Mouse (Mus musculus): ENCODE measurements around the gene Vsig8.

Vsig8 gene

DNA sequence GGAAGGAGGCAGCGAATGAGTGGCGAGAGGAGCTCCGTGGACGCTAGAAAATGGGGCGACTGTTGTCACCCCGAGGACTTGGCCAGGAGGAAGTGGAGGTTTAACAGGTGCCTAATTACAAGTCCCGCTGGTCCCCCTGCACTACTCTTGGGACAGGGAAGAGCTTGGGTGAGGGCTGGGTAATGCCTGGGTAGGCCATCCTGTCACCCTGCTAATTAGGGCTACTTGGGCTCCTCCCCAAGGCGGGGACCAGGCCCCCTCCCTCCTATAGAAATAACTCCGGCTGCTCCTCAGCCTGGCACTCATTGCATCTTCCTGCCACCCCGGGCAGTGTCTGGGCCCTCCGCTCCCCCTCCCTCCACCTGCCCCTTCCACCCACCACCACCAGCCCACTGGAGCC, at the start of gene Vsig8:
Vsig8 (plus strand) TSS at position 301 of the 400 bp plus-strand sequence.
- DNase-seq (ENCODE audit: low spot score), result no peak

DNA sequence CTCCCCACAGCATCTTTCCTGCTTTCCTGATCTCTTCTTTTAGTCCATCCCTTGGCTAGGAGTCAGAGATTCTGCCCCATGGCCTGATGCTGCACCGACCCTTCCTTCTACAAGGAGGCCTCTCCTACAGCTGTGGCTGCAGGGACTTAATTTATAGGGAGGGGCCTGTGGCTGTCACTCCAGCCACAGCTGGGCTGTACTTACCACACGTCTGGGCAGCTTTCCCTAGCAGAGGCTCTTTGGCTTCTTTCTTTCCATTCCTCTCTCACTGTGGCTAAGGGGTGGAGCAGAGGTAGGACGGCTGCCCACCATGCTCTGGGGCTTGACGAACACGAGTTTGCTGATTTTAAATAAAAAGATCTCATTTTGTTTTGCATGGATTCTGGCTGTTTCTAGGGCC, 48.7 kb upstream of the Vsig8 start:
- DNase-seq (ENCODE audit: low spot score), result no peak

DNA sequence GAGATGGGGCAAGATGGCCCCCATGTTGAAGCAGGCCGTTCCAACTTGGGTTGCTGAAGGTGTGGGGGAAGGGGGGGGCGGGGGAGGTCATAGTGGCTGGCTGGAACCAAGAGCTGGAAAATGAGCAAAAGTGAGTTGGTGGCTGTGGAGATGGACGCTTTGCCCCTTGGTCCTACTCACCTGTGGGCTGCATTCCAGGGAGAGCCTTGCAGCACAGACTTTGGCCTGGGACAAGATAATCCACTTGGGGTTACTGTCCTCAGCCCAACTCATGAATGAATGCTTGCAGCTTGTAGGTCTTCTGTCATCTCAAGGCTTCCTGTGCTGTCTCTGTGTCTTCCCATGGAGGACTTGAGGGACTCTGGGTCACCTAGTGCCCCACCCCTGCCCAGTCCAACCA, 48.0 kb upstream of the Vsig8 start:
- DNase-seq (ENCODE audit: low spot score), result no peak

DNA sequence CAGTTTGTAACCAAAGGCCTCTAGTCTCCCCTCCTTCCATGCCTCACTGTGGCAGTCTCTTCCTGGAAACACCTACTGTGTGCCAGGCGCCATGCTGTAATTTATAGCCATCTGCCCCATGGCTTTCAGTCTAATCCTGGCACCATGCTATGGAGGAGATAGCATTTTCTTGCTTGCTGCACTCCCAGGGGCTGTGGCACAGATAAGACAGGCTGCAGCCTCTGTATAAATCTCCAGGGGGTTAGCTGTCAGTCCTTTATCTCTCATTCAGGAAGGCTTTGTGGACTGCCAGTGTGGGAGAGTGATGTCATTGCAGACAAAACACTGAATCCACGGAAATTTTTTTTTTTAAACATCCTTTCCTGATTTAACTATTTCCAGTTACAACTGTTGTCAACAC, 47.6 kb upstream of the Vsig8 start:
- DNase-seq (ENCODE audit: low spot score), result no peak

DNA sequence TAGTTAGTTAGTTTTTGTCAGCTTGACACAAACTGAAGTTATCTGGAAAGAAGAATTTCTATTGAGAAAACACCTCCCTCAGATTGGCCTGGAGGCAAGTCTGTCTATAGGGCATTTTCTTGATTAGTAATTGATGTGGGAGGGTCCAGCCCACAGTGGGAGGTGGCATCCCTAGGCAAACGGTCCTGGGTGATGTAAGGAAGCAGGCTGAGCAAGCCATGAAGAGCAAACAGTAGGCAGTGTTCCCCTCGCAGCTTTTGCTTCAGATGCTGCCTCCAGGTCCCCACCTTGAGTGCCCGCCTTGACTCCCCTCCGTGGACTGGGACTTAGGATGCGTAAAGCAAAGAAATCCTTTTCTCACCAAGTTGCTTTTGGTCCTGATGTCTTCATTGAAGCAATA, 46.5 kb upstream of the Vsig8 start:
- no peak for DNase-seq (ENCODE audit: low spot score)

DNA sequence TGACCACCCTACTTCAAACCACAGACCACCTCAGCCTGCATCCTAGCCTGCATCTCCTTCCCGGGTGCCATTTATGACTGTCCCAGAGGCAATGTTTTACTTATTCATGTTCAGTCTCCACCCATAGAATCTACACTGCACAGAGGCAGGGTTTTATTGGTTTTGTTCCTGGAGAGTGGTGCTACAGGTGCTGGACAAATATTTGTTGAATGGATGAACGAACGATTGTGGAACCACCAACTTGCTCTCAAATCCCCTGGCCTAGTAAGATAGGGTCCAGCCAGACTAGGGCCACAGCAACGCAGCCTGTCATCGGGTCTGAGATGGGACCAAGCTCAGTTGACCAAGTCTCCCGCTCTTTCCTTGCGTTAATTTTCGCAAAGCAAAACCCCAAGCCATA, 45.8 kb upstream of the Vsig8 start:
- DNase-seq (ENCODE audit: low spot score), result no peak

DNA sequence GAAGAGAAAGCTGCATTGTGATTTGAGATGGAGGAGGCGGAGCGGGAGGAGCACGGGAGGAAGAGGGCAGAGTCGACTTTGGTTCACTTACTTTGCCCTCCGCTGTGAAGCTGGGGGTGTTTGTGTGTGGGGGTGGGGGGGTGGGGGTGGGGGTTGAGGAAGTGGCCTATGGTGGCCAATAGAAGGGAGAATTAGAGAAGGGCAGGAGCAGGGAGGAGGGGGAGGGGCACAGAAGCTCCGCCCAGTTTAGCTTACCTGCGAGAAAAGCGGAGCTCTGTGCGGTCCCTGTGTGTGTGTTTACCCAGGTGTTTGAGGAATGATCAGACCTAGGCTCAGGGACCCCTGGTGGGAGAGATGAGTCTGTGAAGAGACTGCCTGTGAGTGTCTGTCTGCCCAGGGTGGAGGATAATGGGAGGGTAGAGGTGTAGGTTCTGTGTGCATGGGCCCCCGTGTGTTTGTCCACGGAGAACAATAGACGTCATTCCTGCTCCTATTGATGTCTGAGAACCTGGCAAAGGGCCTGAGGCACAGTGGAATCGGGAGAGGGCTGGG, 45.2 kb upstream of the Vsig8 start:
- DNase-seq (ENCODE audit: low spot score), result no peak

DNA sequence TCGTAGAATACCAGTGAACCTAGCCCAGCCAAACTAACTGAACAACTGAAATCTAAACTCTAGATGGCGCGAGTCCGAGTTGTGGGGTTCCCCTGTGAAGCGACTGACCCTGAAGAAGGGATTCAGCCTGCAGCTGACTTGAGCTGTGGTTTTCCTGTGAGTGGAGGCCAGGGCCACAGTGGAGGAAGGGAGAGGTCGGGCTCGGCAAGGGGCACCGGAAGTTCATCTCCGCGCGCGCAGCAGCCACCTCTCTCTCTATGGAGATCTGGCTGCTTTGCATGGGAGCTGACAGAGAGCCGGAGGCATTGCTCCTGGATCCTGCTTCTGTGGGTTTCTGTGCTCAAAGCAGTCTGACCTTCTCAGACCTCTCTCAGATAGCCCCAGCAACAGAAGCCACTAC, 42.8 kb upstream of the Vsig8 start:
- DNase-seq (ENCODE audit: low spot score), result peak; percentile 49

DNA sequence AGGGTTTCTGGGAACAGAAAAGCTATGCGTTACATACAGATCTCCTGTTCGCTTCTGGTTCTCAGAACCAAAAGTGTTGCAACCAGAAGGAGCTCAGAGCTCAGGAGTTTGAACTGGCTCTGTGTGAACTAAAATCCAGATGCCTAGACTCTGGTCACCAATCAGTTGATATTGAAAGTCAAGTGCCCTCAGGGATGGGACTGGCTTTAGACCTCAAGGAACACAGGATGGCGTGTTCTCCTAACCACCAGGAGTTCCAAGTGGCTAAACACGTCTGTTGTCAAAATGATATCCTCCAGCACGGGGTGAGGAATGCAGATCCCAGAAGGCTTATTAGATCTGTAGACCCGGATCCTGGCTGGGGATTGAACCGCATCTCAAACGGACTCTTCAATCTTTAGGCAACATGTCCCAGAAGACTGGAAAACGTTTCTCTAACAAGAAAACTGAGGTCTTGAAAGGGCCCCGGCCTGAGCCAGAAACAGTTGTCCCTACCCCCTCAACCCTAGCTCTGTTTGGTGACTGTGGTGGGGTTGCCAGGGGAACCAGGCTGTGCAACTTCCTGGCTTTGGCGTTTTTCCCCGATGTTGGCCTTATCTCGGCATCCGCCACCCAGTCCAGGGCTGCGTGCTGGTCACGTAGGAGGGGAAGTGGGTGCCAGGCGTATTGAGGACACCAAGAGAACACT, 42.1 kb upstream of the Vsig8 start:
- DNase-seq (ENCODE audit: low spot score), result peak; percentile 38

DNA sequence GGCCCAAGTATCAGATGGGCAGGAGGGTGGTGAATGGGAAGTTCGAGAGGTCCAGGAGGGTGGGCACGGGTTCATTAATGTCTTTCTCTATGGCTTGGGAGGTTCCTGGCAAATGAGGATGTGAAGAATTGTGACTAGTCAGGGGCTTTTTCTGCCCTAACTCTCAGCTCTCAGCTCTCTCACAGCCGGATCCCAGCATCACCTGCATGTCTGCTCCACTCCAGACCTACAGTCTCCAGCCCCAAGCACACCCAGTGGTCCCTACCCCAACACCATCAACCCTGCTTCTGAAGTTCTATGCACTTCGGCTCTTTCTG, 41.6 kb upstream of the Vsig8 start:
- no peak for DNase-seq (ENCODE audit: low spot score)

DNA sequence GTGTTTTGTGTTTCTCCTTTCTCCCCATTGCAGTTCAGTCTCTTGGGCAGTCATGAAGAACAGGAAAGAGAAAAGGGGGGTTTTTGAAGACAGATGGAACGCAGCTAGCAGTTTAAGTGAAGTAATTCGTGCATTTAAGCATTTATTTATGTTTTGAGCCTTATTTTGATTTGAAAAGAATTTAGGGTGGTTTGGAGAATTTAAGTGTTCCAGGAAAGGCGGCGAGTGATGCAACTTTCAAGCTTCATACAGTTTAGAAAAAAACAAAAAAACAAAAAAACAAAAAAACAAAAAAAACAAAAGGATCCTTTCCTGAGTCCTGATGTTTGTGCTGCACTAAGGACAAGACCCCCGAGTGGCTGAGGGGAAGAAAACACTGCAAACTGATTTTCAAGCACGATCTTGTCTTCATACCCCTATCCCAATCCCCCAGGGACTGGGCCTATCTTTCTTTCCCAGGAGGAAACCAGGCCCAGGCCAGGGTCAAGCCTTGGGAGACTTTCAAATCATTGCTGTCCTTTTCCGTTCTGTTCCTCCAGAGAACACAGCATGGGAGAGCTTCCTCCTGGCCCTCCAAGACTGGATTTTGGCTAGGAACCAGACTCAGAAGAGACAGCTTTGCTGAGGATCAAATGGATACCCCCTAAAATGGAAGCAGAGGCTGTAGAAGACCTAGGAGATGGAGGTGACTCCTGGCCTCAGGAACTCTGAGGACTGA, 41.0 kb upstream of the Vsig8 start:
- DNase-seq (ENCODE audit: low spot score), result no peak

DNA sequence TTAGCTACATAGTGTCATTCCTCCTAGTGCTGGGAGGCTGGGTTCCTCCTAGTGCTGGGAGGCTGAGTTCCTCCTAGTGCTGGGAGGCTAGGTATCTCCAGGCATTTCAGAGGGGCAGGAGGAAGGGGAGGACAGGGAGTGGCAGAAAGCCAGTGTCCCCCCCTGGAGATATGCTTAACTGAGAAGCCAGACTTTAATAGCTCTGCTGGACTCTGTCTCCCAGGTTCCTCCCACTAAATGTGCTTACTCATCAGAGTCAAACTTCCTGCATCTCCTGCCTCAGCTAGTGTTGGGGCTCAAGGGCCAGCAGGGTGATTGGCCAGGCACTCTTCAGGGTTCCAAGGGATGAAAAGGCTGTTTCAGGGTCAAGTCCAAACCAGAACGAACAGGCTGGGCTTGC, 40.3 kb upstream of the Vsig8 start:
- no peak for DNase-seq (ENCODE audit: low spot score)

DNA sequence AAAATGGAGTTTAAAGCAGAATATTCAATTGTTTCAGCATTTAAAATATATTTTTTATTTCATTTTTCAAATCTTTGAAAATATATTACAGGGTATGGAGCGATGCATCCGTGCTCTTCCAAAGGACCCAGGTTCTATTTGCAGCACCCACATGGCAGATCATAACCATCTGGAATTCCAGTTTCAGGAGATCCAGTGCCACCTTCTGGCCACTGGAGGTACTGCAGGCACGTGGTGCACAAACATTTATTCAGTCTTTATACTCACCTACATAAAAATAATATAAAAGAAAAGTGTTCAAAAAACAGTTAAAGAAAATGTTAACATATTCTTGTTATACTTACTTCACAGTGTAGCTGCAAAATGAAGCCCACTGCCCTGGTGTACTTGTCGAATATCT, 37.7 kb upstream of the Vsig8 start:
- DNase-seq (ENCODE audit: low spot score), result no peak

DNA sequence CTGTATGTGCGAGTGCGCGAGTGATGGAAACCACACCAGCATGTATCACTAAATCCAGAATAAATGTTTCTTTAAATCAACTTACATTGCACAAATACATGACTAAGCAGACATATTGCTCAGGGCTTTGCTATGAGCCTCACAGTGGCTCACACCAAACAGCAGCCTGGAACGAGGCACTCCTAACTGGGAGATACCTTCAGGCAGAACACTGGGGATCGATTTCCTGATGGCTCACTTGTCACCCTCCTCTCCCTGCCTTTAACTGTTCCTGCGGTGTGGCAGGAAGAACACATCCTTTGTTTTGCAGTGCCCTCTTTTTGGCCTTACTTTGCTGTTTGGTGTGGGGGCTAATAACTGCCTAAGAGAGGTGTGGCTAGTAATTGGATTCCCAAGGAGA, 36.1 kb upstream of the Vsig8 start:
- DNase-seq (ENCODE audit: low spot score), result no peak

DNA sequence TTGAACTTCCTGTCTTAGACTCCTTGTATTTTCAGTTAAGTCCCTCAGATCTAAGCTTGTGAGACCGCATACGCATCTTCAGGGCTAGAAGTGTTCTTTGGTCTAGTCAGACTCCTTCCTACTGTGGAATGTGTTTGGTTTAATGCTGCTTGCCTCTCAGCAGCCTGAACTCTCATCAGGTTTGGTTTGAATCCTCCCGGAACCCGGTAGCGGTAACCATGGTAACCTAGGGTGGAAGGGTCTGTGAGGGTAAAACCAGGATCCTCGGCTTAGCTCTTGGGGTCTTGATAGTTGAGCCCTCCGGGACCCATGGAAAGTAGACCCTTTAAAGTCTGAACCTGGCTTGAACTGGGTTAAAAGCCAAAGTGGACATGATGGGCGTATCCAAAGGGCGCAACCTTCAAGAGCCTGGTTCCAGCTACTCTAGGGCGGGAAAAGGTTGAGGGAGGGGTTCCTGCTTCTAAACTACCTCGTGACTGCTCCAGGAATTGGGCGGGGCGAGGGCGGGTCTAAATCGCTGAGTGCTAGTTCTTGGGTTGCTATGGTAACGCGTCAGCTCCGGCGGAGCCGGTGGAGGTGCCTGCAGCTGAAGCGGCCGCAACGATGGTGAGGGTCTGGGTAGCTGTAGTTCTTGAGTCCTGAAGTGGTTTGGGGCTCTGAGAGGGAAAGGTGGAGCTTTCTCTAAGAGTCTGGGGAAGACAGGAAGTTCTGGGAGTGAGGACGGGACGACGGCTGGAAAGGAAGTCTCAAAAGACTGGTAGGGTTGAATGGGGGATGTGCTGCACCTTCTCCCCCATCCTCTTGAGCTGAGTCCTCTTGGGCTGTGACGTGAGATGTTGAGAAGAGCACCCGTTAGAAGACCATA, 34.9 kb upstream of the Vsig8 start, which contains the start of gene Cfap45:
Cfap45 (plus strand) TSS at position 226 of the 865 bp plus-strand sequence.
- DNase-seq (ENCODE audit: low spot score), result peak; percentile 96

DNA sequence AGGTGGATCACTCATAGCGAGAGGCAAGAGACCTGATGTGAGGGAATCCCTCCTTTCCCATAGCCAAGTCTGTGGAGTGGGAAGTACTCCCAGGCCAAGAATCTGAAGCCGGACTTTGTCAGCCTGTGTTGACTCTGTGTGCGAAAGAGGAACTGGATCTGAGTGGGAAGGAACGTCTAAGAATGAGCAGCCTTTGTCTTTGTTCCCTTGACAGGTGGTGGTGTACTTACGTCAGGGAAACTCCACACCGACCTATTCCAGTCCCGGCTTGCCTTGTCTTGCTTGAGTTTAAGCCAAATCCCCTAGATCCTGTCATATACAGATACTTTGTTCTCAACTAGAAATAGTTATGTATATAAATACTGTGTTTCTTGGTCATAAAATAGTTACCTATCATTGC, 33.2 kb upstream of the Vsig8 start:
- no peak for DNase-seq (ENCODE audit: low spot score)

DNA sequence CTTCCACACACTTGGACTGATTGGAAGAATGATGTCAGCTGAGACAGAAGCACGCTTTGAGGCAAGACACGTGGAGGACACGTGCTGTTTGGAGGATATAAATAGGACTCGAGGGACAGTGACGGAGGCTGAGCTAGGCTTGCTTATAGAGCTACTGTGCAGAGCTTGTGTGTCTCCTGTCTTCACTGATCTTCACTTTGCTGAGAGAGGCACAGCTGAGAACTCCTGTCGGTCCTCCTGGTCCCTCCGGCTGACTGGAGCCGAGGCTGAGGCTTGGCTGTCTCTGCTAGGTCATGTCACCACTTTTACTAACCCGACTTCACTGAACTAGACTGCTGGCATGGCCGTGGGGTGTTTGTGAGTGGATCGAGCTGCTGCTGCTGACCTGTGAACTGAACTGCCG, 32.0 kb upstream of the Vsig8 start:
- DNase-seq (ENCODE audit: low spot score), result no peak

DNA sequence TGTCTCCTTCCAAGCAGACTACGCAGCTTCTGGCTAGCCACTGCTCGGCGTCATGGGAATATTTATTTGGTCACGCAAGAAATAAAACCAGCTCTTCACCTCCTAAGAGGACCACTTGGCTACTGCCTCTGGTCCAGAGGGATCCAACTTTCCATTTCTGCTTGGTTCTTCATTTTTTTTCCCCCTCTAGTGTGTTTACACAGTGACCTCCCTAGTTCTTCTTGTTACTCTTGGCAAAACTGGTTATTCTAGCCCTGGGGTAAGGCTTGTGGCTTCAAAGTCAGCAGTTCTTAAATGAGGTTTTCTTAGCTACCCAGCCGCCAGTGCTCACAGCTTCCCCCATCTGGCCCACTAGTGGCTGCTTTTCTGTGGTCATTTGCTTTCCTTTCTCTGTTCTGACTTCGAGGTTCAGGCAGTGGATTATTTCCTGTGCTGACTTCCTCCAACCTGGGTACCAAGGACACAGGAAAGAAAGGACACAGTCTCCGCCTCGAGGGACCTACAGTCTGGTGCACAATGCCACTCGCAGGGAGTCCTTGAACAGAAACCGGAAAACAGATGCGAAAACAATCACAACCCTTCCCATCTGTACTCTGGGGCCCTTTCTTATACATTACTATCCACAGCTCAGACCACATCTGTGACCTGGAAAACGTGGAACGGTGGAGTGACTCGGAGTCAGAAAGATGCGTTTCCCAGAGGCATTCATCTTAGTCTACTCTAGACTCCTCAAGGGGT, 30.5 kb upstream of the Vsig8 start:
- DNase-seq (ENCODE audit: low spot score), result peak; percentile 66

DNA sequence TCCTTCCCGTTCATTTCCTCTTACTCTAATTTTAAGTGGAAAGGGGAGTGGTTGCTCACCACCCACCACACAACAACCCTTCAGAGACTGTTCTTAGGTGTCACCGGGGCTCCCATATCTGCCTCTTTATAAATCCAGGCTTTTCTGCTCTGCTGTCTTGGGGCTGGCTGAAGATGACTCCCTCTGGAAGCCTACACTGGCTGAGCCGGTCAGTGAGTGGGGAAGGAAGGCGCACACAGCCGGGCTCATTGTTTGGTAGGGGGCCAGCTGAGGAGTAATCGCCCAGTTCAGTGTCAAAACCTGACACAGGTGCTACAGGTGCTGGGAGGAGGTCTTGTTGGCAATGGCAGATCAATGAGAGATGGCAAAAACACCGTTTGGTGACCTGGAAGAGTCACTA, 29.8 kb upstream of the Vsig8 start:
- DNase-seq (ENCODE audit: low spot score), result no peak

DNA sequence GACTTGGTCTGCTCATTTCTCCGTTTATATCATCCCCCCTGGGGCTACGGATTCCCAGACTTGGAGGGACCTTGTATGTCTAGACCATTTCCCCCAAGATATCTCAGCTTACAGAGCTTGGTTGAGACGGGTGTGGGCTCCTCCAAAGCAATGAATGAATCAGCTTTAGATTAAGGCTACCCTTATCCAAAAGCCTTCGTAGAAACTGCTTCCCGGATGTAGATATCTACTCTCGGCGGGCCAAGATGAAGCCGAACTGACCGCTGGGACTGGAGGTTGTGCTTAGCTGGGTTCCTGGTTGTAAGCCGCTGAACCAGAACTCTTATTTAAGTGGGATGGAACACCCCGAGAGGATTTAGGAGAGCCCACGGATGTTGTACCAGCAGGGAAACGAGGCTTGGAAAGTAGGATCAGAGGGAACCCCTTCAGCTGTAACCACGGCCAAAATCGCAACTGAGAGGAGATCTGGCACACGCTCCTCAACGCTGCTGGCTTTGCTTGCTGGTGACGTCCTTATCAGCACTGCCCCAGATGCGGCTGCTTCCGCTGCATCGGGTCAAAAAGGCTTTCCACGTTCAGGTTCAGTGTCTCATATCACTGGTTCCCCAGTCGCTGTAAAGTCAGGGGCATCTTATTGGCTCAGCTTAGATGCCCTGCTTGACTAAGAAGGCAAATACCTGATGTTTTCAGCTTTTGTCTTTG, 29.2 kb upstream of the Vsig8 start:
- no peak for DNase-seq (ENCODE audit: low spot score)

DNA sequence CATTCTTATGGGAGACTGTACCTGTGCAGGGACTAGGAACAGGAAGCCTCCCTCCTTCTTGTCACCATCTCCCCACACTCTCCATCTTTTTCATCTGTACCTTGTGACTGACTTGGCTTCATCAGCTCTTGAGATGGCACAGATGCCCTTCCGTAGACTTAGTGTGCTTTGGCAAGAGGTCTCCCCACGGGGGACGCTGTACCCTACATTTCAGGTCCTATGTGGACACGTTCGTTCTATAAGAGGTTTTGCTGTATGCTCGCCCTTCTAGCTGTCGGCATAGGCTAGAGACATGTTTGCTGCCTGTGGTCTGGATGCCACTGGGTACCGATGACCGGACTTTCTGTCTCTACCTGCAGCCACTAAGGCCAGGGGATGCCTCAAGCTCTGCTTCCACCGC, 28.3 kb upstream of the Vsig8 start:
- no peak for DNase-seq (ENCODE audit: low spot score)
